Mouse (Mus musculus) thymus, adult 2 months (tissue): ENCODE results near the gene Vtcn1. TPM values are rescaled to one million over a fixed set of nuclear protein-coding genes. Genes with fewer than 3 reads are reported as not detected.

Source experiments
- DNase-seq: peaks from one replicate; pipeline ENCODE4 v3.0.0; 2021
- H3K27ac ChIP-seq: fragments of 200-500 bp; 2 replicates; pipeline ENCODE4 v1.5.1; 2012; ENCODE audit warnings: low read length, control low read depth; ENCODE audit not compliant: control insufficient read depth, insufficient read depth
- H3K27me3 ChIP-seq: fragments of 200-500 bp; 2 replicates; pipeline ENCODE4 v1.6.1; 2012; ENCODE audit warnings: mild to moderate bottlenecking, low read length, moderate library complexity, mixed read lengths; ENCODE audit not compliant: control insufficient read depth, insufficient read depth
- H3K36me3 ChIP-seq: fragments of 200-500 bp; 2 replicates; pipeline ENCODE4 v1.6.1; 2012; ENCODE audit warnings: mild to moderate bottlenecking, low read length, moderate library complexity; ENCODE audit not compliant: control insufficient read depth, insufficient read depth
- H3K4me1 ChIP-seq: fragments of 200-500 bp; replicated peaks from 2 replicates; pipeline ENCODE4 v1.6.1; 2012; ENCODE audit warnings: low read length; ENCODE audit not compliant: control insufficient read depth, insufficient read depth
- H3K4me3 ChIP-seq: fragments of 200-500 bp; 2 replicates; pipeline ENCODE4 v1.5.1; 2012; ENCODE audit warnings: mild to moderate bottlenecking, low read length, control low read depth, moderate library complexity; ENCODE audit not compliant: control insufficient read depth, insufficient read depth
- CTCF ChIP-seq: fragments of 200-500 bp; IDR thresholded peaks from 2 replicates; pipeline ENCODE4 v1.5.1; 2012; ENCODE audit warnings: mild to moderate bottlenecking, control low read depth, low read length, moderate library complexity, borderline replicate concordance; ENCODE audit not compliant: control insufficient read depth, poor library complexity, insufficient read depth; ENCODE audit errors: extremely low read depth
- POLR2A ChIP-seq: fragments of 200-500 bp; IDR thresholded peaks from 2 replicates; pipeline ENCODE4 v1.6.1; 2012; ENCODE audit warnings: mild to moderate bottlenecking, low read length, control low read depth, moderate library complexity; ENCODE audit not compliant: control insufficient read depth, poor library complexity, insufficient read depth; ENCODE audit errors: extremely low read depth
- WGBS: fragments of 180-500 bp; shearing (Covaris S2); methylation state at CpG from one replicate; pipeline ENCODE4 v1.1.7; 2018; 5-methylcytosine and 5-hydroxymethylcytosine counted together
- polyA plus RNA-seq: library from polyadenylated mRNA; depleted of rRNA; stranded (reverse); fragments of >200 nt; gene quantifications from 2 replicates; pipeline ENCODE4 v1.2.3, GENCODE M21; 2012; rRNA removed

Gene Vtcn1
- polyA plus RNA-seq, result 0.05 and 0.11 TPM in 2 replicates

DNA sequence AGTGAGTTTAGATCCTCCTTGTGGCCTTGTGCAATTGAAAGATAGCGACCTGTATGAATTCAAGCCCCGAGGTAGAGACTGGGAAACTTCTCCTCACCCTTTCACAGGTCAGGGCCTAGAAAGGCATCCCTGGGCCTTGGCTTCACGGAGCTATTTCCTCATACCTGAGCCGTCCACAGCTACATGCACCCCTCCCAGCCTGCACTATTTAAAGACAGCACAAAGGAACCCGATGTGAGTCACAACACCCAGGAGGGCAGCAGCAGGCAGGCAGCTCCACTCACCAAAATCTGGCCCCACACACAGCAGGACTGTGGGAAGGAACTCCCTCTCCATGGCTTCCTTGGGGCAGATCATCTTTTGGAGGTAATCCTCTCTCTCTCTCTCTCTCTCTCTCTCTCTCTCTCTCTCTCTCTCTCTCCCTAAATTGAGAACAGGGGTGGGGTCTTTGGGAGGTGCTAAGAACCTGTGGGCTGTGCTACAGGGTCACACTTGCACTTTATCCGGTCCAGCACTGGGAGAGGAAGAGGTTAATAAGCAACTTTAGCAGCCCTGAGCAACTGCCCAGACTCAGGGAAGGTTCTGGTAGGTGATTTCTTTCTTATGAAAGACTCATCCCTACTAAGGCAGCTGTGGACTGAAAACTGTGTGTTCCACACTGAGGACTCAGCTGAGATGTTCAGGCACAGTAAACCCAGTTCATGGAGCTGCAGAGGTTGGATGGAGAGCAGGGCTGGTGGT lies at the start of gene Vtcn1:
Vtcn1 (plus strand) TSS at position 235 of the 741 bp plus-strand sequence.
- Histone ChIP-seq H3K4me3 (no peak within 1 kb of the TSS), H3K27ac (no peak within 1 kb of the TSS), H3K36me3 (no peaks in the 10 kb centered on the region), H3K27me3 (no peaks in the 10 kb centered on the region), H3K4me1 (peaks cover 2% of the 10 kb centered on the region)
- DNase-seq, result no peak
- TF ChIP-seq POLR2A (no peak), CTCF (no peak)
- WGBS, result 75% methylated on average over 6 of the region's 6 CpGs

GRCm38 (mm10) chr3:100776967-100777366 lies 48.3 kb upstream of the Vtcn1 start:
- no peak for DNase-seq
- Histone ChIP-seq H3K36me3 (no peaks in the 10 kb centered on the region), H3K27ac (no peak overlapping the region), H3K4me1 (peaks cover 4% of the 10 kb centered on the region; the same call in 1 of the 2 replicates), H3K27me3 (no peaks in the 10 kb centered on the region), H3K4me3 (no peak overlapping the region)
- 97% methylated on average over 6 of the region's 6 CpGs for WGBS
- no peak for TF ChIP-seq CTCF
- no peak for TF ChIP-seq POLR2A

GRCm38 (mm10) chr3:100777568-100777967 lies 47.7 kb upstream of the Vtcn1 start:
- 91% methylated on average over 4 of the region's 4 CpGs for WGBS
- H3K4me3 ChIP-seq, result no peak overlapping the region
- no peaks in the 10 kb centered on the region for H3K36me3 ChIP-seq
- H3K27ac ChIP-seq, result no peak overlapping the region
- peaks cover 4% of the 10 kb centered on the region; the same call in 1 of the 2 replicates for H3K4me1 ChIP-seq
- DNase-seq, result no peak
- TF ChIP-seq CTCF (no peak), POLR2A (no peak)
- H3K27me3 ChIP-seq, result no peaks in the 10 kb centered on the region

- H3K27ac ChIP-seq, result no peak overlapping the region
- no peaks in the 10 kb centered on the region for H3K27me3 ChIP-seq
- DNase-seq, result no peak
- no peaks in the 10 kb centered on the region for H3K36me3 ChIP-seq
- TF ChIP-seq CTCF (no peak), POLR2A (no peak)
- no peak overlapping the region for H3K4me3 ChIP-seq
- H3K4me1 ChIP-seq, result peaks cover 6% of the 10 kb centered on the region
- WGBS, result 4% methylated on average over 2 of the region's 2 CpGs
These were observed 39.2 kb upstream of the Vtcn1 start for GRCm38 (mm10) chr3:100786076-100786475.

DNA sequence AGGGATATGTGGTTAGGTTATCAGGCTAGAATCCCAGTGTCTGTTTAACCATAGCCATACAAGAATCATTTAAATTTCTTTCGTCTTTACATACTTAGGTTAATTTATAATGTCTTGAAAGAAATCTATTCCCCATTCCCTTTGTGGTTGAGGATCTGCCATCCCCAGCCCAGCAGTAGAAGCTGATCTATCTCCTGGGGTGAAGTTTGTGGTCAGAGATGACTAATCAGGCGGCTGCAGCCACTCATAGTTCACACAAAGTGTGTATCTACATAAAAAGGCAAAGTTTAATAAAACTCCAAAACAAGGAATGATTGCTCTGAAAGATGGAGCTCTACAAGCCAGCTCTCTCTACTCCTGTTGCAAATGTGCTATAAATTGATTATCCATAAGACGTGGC lies 33.6 kb upstream of the Vtcn1 start:
- no peak overlapping the region for H3K27ac ChIP-seq
- H3K36me3 ChIP-seq, result no peaks in the 10 kb centered on the region
- H3K27me3 ChIP-seq, result no peaks in the 10 kb centered on the region
- no peak for DNase-seq
- peaks cover 16% of the 10 kb centered on the region for H3K4me1 ChIP-seq
- WGBS, result 75% methylated on average over 3 of the region's 3 CpGs
- no peak for TF ChIP-seq POLR2A
- no peak for TF ChIP-seq CTCF
- H3K4me3 ChIP-seq, result no peak overlapping the region

GRCm38 (mm10) chr3:100793345-100793744 lies 31.9 kb upstream of the Vtcn1 start:
- Histone ChIP-seq H3K27ac (no peak overlapping the region), H3K36me3 (no peaks in the 10 kb centered on the region), H3K4me1 (peaks cover 28% of the 10 kb centered on the region), H3K4me3 (no peak overlapping the region), H3K27me3 (no peaks in the 10 kb centered on the region)
- WGBS, result 56% methylated on average over 2 of the region's 2 CpGs
- TF ChIP-seq CTCF, result no peak
- TF ChIP-seq POLR2A, result no peak
- DNase-seq, result no peak
